Mouse (Mus musculus): ENCODE measurements around the gene Kcnk4.

- no peak for TF ChIP-seq POLR2A (IDR thresholded peaks at IDR 0.05; ENCODE audit: insufficient read length, low read depth)
- TF ChIP-seq MYOG (IDR thresholded peaks at IDR 0.05; ENCODE audit: control insufficient read depth in 1 of 3, insufficient read depth in 1 of 3, insufficient read length in 2 of 3, low read depth in 2 of 3): no peak
- no peak for TF ChIP-seq USF1 (IDR thresholded peaks at IDR 0.05; ENCODE audit: low read depth)
- TF ChIP-seq SRF (IDR thresholded peaks at IDR 0.05; ENCODE audit: control insufficient read depth, insufficient read length, low read depth): no peak
- TF ChIP-seq POLR2AphosphoS2 (IDR thresholded peaks at IDR 0.05; ENCODE audit: insufficient read length, low read depth): no peak
- no peak for TF ChIP-seq MAX (IDR thresholded peaks at IDR 0.05; ENCODE audit: low read depth)
- TF ChIP-seq E2F4 (IDR thresholded peaks at IDR 0.05; ENCODE audit: insufficient read depth): no peak
- no peak for TF ChIP-seq CEBPB (IDR thresholded peaks at IDR 0.05; ENCODE audit: insufficient read depth, poor library complexity, severe bottlenecking)
- TF ChIP-seq REST (IDR thresholded peaks at IDR 0.05; ENCODE audit: insufficient read depth, insufficient read length): no peak
Observed at GRCm38 (mm10) chr19:6904846-6905245, 29.5 kb downstream of the Kcnk4 start.

Measured in myocyte (in vitro differentiated cells).